Mouse (Mus musculus) MEL (cell line): ENCODE data around the gene Pdlim4.

Experiments
- CHD2 ChIP-seq: IDR thresholded peaks from 2 replicates; pipeline ENCODE4 v1.6.1; 2011; ENCODE audit warnings: low read length, improper control_type of control experiment
- CTCF ChIP-seq, 3 experiments: IDR thresholded peaks in 2 of 3; conservative IDR thresholded peaks in 1 of 3; 2 replicates each; pipeline ENCODE4 v1.5.1; 2011 to 2012; ENCODE audit warnings: low read length in 3 of 3, low read depth in 2 of 3, mild to moderate bottlenecking in 2 of 3, improper control_type of control experiment in 1 of 3, inconsistent platforms in 1 of 3, mixed read lengths in 1 of 3, moderate library complexity in 1 of 3; ENCODE audit not compliant: control insufficient read depth in 1 of 3, insufficient read depth in 1 of 3, poor library complexity in 1 of 3, severe bottlenecking in 1 of 3
- EP300 ChIP-seq, 2 experiments: IDR thresholded peaks; 2 replicates each; pipeline ENCODE4 v1.6.1; 2011; ENCODE audit warnings: improper control_type of control experiment in 2 of 2, low read length in 2 of 2, low read depth in 1 of 2, mild to moderate bottlenecking in 1 of 2
- GATA1 ChIP-seq: IDR thresholded peaks from 2 replicates; pipeline ENCODE4 v1.6.1; 2011; ENCODE audit warnings: low read depth, low read length, improper control_type of control experiment
- HCFC1 ChIP-seq: IDR thresholded peaks from 2 replicates; pipeline ENCODE4 v1.6.1; 2012; ENCODE audit warnings: low read depth, mild to moderate bottlenecking, inconsistent platforms, low read length, improper control_type of control experiment, moderate library complexity
- JUND ChIP-seq: IDR thresholded peaks from 2 replicates; pipeline ENCODE4 v1.6.1; 2011; ENCODE audit warnings: low read depth, mild to moderate bottlenecking, improper control_type of control experiment, low read length
- MAX ChIP-seq: IDR thresholded peaks from 2 replicates; pipeline ENCODE4 v1.6.1; 2011; ENCODE audit warnings: low read length, improper control_type of control experiment
- MYB ChIP-seq: IDR thresholded peaks from 2 replicates; pipeline ENCODE4 v1.6.1; 2011; ENCODE audit warnings: mild to moderate bottlenecking, low read depth, low read length, improper control_type of control experiment
- RCOR1 ChIP-seq: IDR thresholded peaks from 2 replicates; pipeline ENCODE4 v1.6.1; 2012; ENCODE audit warnings: low read depth, mild to moderate bottlenecking, inconsistent platforms, low read length, improper control_type of control experiment
- SIN3A ChIP-seq: IDR thresholded peaks from 2 replicates; pipeline ENCODE4 v1.6.1; 2012; ENCODE audit warnings: low read length, improper control_type of control experiment, inconsistent platforms
- TCF12 ChIP-seq: IDR thresholded peaks from 2 replicates; pipeline ENCODE4 v1.6.1; 2014; ENCODE audit warnings: low read depth, mild to moderate bottlenecking, inconsistent platforms, low read length, improper control_type of control experiment, moderate library complexity
- ZC3H11A ChIP-seq: IDR thresholded peaks from 2 replicates; pipeline ENCODE4 v1.6.1; 2012; ENCODE audit warnings: low read depth, mild to moderate bottlenecking, inconsistent platforms, low read length, improper control_type of control experiment
- ZMIZ1 ChIP-seq: IDR thresholded peaks from 2 replicates; pipeline ENCODE4 v1.6.1; 2012; ENCODE audit warnings: low read depth, mild to moderate bottlenecking, inconsistent platforms, low read length, improper control_type of control experiment, moderate library complexity
- ZNF384 ChIP-seq: IDR thresholded peaks from 2 replicates; pipeline ENCODE4 v1.6.1; 2012; ENCODE audit warnings: low read depth, mild to moderate bottlenecking, inconsistent platforms, low read length, improper control_type of control experiment

GRCm38 (mm10) chr11:54093000-54093399 lies 24.2 kb upstream of the Pdlim4 start:
- TF ChIP-seq MAX (no peak), EP300 (IDR thresholded peaks at IDR 0.05; ENCODE audit: low read depth in 1 of 2, low read length in 2 of 2) (no peak), RCOR1 (no peak), ZMIZ1 (no peak), GATA1 (no peak), CHD2 (no peak), ZNF384 (no peak), TCF12 (no peak), CTCF (IDR thresholded peaks at IDR 0.05 in 2 of 3, conservative IDR thresholded peaks at IDR 0.05 in 1 of 3; ENCODE audit: control insufficient read depth in 1 of 3, insufficient read depth in 1 of 3, low read depth in 2 of 3, low read length in 3 of 3, poor library complexity in 1 of 3, severe bottlenecking in 1 of 3) (peak; percentile 85 to 93 (median 90)), JUND (no peak), HCFC1 (no peak), SIN3A (no peak), MYB (no peak), ZC3H11A (peak; percentile 16; the same call in 1 of the 2 replicates)
